Mouse (Mus musculus) heart, adult 2 months (tissue): ENCODE measurements at regions not wholly inside any gene's neighbourhood (a gene's known extent, or its start where the extent isn't known, plus 50 kb on each side); places are given as distances from the start of the nearest gene placed in this dataset.

Experiments used
- CTCF ChIP-seq: fragments of 200-600 bp; IDR thresholded peaks from 2 replicates; pipeline ENCODE4 v1.8.1; 2022; ENCODE audit warnings: antibody characterized with exemption, mild to moderate bottlenecking, moderate library complexity
- EP300 ChIP-seq: fragments of 200-500 bp; IDR thresholded peaks from 2 replicates; pipeline ENCODE4 v1.6.1; 2011; ENCODE audit warnings: low read depth, low read length, control low read depth; ENCODE audit not compliant: insufficient read depth

- TF ChIP-seq CTCF: no peak
- TF ChIP-seq EP300: no peak
These were observed 353.3 kb upstream of the 4930578C19Rik start for GRCm38 (mm10) chrX:18814441-18814973.
